Mouse (Mus musculus) neural tube, embryonic 10.5 days (tissue): Measurements from ENCODE around the gene Nt5c3.
A peak's percentile ranks its signal among the peaks of the same experiment; 100 is the strongest.

Experiments
- DNase-seq: peaks from one replicate; pipeline ENCODE4 v3.0.0-alpha.2; 2017; ENCODE audit warnings: low spot score; ENCODE audit errors: extremely low spot score

Gene Nt5c3

GRCm38 (mm10) chr6:56837621-56838020 lies 86.1 kb downstream of the Nt5c3 start:
- no peak for DNase-seq

GRCm38 (mm10) chr6:56837166-56837565 lies 86.6 kb downstream of the Nt5c3 start:
- no peak for DNase-seq

GRCm38 (mm10) chr6:56835532-56835931 lies 88.2 kb downstream of the Nt5c3 start:
- DNase-seq, result no peak

DNA sequence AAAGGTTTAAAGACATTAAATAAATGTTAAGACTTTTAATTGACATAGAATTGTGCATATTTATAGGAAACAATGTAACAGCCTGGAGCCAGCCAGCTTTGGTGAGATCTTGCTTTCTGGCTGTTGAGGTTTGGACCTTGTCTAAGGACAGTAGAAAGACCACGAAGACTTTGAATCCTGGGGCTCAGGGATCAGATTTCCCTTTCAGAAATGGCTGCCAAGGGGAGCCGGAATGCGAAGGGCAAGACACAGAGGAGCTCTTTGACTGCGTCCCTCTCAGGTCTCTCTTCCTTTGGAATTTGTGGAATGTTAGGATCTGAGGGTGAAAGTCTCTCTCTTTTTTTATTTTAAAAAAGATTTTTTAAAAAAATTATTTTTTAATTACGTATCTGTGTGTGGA lies 89.0 kb downstream of the Nt5c3 start:
- no peak for DNase-seq

DNA sequence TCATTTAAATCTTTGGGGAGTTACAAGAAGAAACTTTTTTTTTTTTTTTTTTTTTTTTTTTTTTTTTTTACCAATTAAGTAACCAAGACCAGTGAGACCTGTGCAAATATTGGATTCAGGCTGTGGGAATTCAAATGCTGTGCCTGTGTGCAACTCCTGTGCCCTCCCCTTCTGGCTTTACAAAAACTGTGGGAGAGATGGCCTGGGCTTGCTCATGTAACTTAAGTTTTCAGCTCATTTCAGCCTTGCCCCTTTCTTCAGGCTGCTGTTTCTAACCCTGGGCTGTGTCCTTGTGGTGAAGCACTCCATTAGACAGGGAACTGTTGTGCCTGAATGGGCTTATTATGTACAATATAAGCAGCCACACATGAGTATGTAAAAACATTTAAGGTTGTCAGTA lies 90.9 kb downstream of the Nt5c3 start:
- peak; percentile 27 for DNase-seq

GRCm38 (mm10) chr6:56832407-56832796 lies 91.3 kb downstream of the Nt5c3 start:
- no peak for DNase-seq
